Mouse (Mus musculus) embryonic facial prominence, embryonic 15.5 days (tissue): ENCODE measurements around the gene Olfr368. TPM values are rescaled to one million over a fixed set of nuclear protein-coding genes. Genes with fewer than 3 reads are reported as not detected.

ENCODE experiments used
- polyA plus RNA-seq: library from polyadenylated mRNA; unstranded; fragments of >200 nt; fragmentation: Nextera tagmentation; extraction: Ambion mirVana; gene quantifications from 2 replicates; pipeline ENCODE4 v1.2.1, GENCODE M21; 2015

Olfr368 gene
- polyA plus RNA-seq, 1 experiment from 2014 or later = 0.27 TPM

Other genes starting within 250 kb of the Olfr368 start
- gene Olfr361, start 237.2 kb upstream of the Olfr368 start, polyA plus RNA-seq = not detected in 2 replicates
- not detected in 2 replicates for gene Olfr362, start 208.6 kb upstream of the Olfr368 start, polyA plus RNA-seq
- not detected in 2 replicates for gene Olfr364-ps1, start 187.2 kb upstream of the Olfr368 start, polyA plus RNA-seq
- gene Olfr365, start 138.3 kb upstream of the Olfr368 start, polyA plus RNA-seq = not detected in 2 replicates
- not detected in 2 replicates for gene Olfr366, start 114.9 kb upstream of the Olfr368 start, polyA plus RNA-seq
- 38.3 TPM in 2 replicates for gene Pdcl, start 32.8 kb downstream of the Olfr368 start, polyA plus RNA-seq
- 14.4 and 15.0 TPM in 2 replicates for gene Rc3h2, start 96.4 kb downstream of the Olfr368 start, polyA plus RNA-seq
- 6.3 and 6.7 TPM in 2 replicates for gene Zbtb26, start 116.6 kb downstream of the Olfr368 start, polyA plus RNA-seq
- 7.7 and 9.1 TPM in 2 replicates for gene Zbtb6, start 116.7 kb downstream of the Olfr368 start, polyA plus RNA-seq
- gene Rabgap1, start 116.8 kb downstream of the Olfr368 start, polyA plus RNA-seq = 46.5 and 46.8 TPM in 2 replicates
- 0.70 and 1.4 TPM in 2 replicates for gene Gpr21, start 189.8 kb downstream of the Olfr368 start, polyA plus RNA-seq